Mouse (Mus musculus): ENCODE results near the gene Apoc3. TPM values are rescaled to one million over a fixed set of nuclear protein-coding genes. Genes with fewer than 3 reads are reported as not detected.

Gene Apoc3
- total and polyA plus RNA-seq, 2 experiments from 2014 or later, result not detected

DNA sequence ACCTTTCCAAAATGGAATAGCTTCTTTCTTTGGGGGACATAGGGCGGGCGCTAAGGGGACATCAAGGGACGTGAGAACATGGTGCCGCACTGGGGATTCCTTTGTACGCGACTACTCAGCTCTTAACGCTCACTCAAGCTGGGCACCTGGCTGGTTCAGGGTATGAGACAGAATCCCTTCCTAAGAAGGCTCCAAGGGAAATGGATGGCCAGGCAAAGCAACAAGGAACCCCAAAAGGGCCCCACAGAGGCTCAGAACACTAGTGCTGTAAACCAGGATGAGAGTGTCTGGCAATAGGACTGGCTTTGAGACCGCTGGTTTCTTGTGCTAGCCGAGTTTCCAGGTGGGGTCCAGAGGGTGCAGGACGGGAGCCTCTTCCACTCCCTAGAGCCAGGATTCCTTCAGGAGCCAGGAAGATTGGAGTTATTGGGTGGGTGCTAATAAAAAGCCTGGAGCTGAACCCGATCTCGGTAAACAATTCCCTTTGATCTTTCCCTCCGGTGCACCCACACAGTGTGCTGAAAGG, 4.9 kb downstream of the Apoc3 start:
- Histone ChIP-seq H3K4me2 (ENCODE audit: low read depth, low read length) (peak overlapping the region; percentile 74), H3K9me3 (replicated peaks; ENCODE audit: control insufficient read depth, low read length) (no peaks in the 10 kb centered on the region), H3K36me3 (replicated peaks; ENCODE audit: control insufficient read depth, insufficient read depth, low read length) (no peaks in the 10 kb centered on the region), H3K4me1 (ENCODE audit: control insufficient read depth, insufficient read depth) (peaks cover 8% of the 10 kb centered on the region), H3K9ac (replicated peaks; ENCODE audit: low read depth, low read length) (no peak overlapping the region; the same call in 1 of the 2 replicates), H3K27me3 (ENCODE audit: control insufficient read depth, insufficient read depth, low read length) (peaks cover 14% of the 10 kb centered on the region; the same call in 1 of the 2 replicates), H3K27ac (ENCODE audit: low read depth) (no peak overlapping the region), H3K4me3 (ENCODE audit: low read depth, low read length) (peak overlapping the region; percentile 38)
- TF ChIP-seq CTCF (IDR thresholded peaks at IDR 0.05; ENCODE audit: low read depth) (no peak), EP300 (IDR thresholded peaks at IDR 0.05; ENCODE audit: low read depth) (no peak)
- no peak for ATAC-seq (ENCODE audit: insufficient read depth, low read depth)
- no peak for DNase-seq (ENCODE audit: low spot score)
- WGBS, result 26% methylated on average over 13 of the region's 13 CpGs

DNA sequence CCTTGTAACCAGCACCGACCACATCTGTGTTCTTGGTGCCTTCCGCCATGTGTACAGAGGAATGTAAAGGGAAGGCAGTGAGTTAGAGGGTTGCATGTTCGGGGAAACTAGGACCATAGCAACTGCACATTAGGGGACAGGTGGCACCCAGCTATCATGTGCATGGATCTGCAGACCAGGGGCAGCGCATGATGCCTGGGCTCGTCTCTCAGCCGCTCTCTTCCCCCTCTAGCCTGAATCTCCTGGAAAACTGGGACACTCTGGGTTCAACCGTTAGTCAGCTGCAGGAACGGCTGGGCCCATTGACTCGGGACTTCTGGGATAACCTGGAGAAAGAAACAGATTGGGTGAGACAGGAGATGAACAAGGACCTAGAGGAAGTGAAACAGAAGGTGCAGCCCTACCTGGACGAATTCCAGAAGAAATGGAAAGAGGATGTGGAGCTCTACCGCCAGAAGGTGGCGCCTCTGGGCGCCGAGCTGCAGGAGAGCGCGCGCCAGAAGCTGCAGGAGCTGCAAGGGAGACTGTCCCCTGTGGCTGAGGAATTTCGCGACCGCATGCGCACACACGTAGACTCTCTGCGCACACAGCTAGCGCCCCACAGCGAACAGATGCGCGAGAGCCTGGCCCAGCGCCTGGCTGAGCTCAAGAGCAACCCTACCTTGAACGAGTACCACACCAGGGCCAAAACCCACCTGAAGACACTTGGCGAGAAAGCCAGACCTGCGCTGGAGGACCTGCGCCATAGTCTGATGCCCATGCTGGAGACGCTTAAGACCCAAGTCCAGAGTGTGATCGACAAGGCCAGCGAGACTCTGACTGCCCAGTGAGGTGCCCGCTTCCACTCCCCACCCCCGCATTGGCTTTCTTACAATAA, 5.6 kb downstream of the Apoc3 start:
- Histone ChIP-seq H3K27me3 (ENCODE audit: control insufficient read depth, insufficient read depth, low read length) (peaks cover 14% of the 10 kb centered on the region; the same call in 1 of the 2 replicates), H3K36me3 (replicated peaks; ENCODE audit: control insufficient read depth, insufficient read depth, low read length) (no peaks in the 10 kb centered on the region), H3K9me3 (replicated peaks; ENCODE audit: control insufficient read depth, low read length) (no peaks in the 10 kb centered on the region), H3K9ac (replicated peaks; ENCODE audit: low read depth, low read length) (no peak overlapping the region; the same call in 1 of the 2 replicates), H3K4me2 (ENCODE audit: low read depth, low read length) (peak overlapping the region; percentile 74), H3K4me3 (ENCODE audit: low read depth, low read length) (peak overlapping the region; percentile 38), H3K27ac (ENCODE audit: low read depth) (no peak overlapping the region), H3K4me1 (ENCODE audit: control insufficient read depth, insufficient read depth) (peaks cover 8% of the 10 kb centered on the region)
- DNase-seq (ENCODE audit: low spot score), result peak; percentile 93
- WGBS, result 14% methylated on average over 37 of the region's 37 CpGs
- TF ChIP-seq EP300 (IDR thresholded peaks at IDR 0.05; ENCODE audit: low read depth) (no peak), CTCF (IDR thresholded peaks at IDR 0.05; ENCODE audit: low read depth) (peak; percentile 85)
- peak; percentile 95 for ATAC-seq (ENCODE audit: insufficient read depth, low read depth)

DNA sequence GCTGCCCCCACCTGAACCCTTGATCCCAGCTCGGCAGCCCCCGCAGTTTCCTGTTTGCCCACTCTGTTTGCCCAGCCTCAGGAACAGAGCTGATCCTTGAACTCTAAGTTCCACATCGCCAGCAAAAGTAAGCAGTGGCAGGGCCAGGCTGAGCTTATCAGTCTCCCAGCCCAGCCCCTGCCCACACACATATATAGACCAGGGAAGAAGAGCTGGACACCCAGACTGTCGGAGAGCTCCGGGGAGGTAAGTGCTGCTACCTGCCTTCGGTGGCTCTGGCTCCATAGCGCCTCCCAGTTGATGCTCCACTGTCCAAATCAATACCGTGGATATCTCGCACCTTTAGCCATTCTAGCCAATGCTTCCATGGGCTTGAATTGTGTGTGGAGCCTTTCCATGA, 6.9 kb downstream of the Apoc3 start, which contains the start of gene Apoa1:
Apoa1 (plus strand) TSS at position 90 of the 400 bp plus-strand sequence.
- 0 out of 2 replicates have a peak, but pooled peaks cover under 1% of the 10 kb centered on the region for H3K36me3 ChIP-seq (replicated peaks; ENCODE audit: control insufficient read depth, insufficient read depth, low read length)
- H3K9me3 ChIP-seq (replicated peaks; ENCODE audit: control insufficient read depth, low read length), result no peaks in the 10 kb centered on the region
- no peak within 1 kb of the TSS for H3K27ac ChIP-seq (ENCODE audit: low read depth)
- ATAC-seq (ENCODE audit: insufficient read depth, low read depth), result no peak
- 50% methylated on average over 9 of the region's 9 CpGs for WGBS
- H3K4me2 ChIP-seq (ENCODE audit: low read depth, low read length), result no peak within 1 kb of the TSS
- H3K4me1 ChIP-seq (ENCODE audit: control insufficient read depth, insufficient read depth), result peaks cover 8% of the 10 kb centered on the region
- no peak for TF ChIP-seq EP300 (IDR thresholded peaks at IDR 0.05; ENCODE audit: low read depth)
- TF ChIP-seq CTCF (IDR thresholded peaks at IDR 0.05; ENCODE audit: low read depth), result no peak
- no peak for DNase-seq (ENCODE audit: low spot score)
- H3K4me3 ChIP-seq (ENCODE audit: low read depth, low read length), result no peak within 1 kb of the TSS
- H3K27me3 ChIP-seq (ENCODE audit: control insufficient read depth, insufficient read depth, low read length), result peaks cover 14% of the 10 kb centered on the region; the same call in 1 of the 2 replicates
- no peak within 1 kb of the TSS for H3K9ac ChIP-seq (replicated peaks; ENCODE audit: low read depth, low read length)

DNA sequence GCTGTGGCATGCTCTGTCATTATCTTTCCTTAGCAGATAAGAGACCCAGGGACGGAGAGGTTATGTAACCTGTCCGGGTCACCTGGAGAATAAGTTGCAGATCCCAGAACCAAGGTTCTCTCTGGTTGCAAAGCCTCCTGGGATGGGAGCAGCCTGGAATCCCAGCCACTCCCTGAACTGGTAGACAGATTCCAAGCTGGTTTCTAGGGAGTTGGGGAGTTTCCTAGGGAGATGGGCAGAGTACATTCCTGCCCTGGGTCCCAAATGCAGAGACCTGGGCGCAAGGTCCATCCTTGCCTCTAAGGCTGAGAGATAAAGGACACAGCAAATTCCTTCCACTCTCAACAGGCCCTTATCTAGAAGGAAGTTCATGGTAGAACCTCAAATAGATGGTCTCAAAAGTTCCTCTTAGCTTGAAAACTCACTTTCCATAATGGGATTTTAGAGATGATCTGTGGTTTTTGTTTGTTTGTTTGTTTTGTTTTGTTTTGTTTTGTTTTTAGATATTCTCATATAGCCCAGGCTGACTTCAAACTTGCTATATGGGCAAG, 8.3 kb downstream of the Apoc3 start:
- Histone ChIP-seq H3K4me2 (ENCODE audit: low read depth, low read length) (no peak overlapping the region), H3K4me3 (ENCODE audit: low read depth, low read length) (no peak overlapping the region), H3K36me3 (replicated peaks; ENCODE audit: control insufficient read depth, insufficient read depth, low read length) (peaks cover 14% of the 10 kb centered on the region), H3K27ac (ENCODE audit: low read depth) (no peak overlapping the region), H3K27me3 (ENCODE audit: control insufficient read depth, insufficient read depth, low read length) (peaks cover 14% of the 10 kb centered on the region; the same call in 1 of the 2 replicates), H3K9ac (replicated peaks; ENCODE audit: low read depth, low read length) (no peak overlapping the region), H3K9me3 (replicated peaks; ENCODE audit: control insufficient read depth, low read length) (no peaks in the 10 kb centered on the region), H3K4me1 (ENCODE audit: control insufficient read depth, insufficient read depth) (peaks cover 8% of the 10 kb centered on the region)
- ATAC-seq (ENCODE audit: insufficient read depth, low read depth) (no peak), DNase-seq (ENCODE audit: low spot score) (no peak)
- 51% methylated on average over 3 of the region's 3 CpGs for WGBS
- no peak for TF ChIP-seq CTCF (IDR thresholded peaks at IDR 0.05; ENCODE audit: low read depth)
- TF ChIP-seq EP300 (IDR thresholded peaks at IDR 0.05; ENCODE audit: low read depth), result no peak

DNA sequence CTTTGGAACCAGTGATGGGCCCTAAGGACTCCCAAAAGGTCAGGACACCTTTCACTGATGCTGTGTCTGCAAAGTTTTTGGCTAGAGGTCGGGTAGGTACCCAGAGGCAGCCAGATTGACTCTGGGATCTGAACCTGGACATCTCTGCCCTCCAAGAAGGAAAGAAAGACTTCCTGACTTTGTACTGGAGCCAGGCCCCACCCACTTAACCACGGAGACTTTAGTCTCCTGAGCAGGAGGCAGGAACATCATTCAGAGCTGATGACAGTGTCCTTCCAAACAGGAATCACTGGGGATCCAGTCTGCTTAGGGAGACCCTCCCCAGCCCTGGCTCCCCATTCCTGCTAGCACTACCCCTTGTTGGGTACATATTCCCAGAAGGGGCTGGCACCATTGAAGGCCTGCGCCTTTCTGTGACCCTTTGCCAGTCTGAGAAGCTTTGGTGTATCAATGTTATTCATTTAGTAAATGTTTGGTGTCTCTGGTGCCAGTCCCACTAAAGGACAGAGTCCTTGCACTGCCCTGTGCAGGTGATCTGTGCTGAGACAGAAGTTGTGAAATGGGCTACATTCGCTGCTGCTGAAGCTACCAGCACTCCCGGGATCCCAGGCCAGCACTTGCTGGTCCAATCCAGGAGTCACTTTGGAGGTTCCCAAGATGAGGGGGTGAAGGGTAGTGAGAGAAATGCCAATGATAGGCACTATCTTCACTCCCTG, 10.3 kb downstream of the Apoc3 start:
- 59% methylated on average over 5 of the region's 5 CpGs for WGBS
- no peak for ATAC-seq (ENCODE audit: insufficient read depth, low read depth)
- Histone ChIP-seq H3K4me2 (ENCODE audit: low read depth, low read length) (no peak overlapping the region), H3K9ac (replicated peaks; ENCODE audit: low read depth, low read length) (no peak overlapping the region), H3K9me3 (replicated peaks; ENCODE audit: control insufficient read depth, low read length) (no peaks in the 10 kb centered on the region), H3K36me3 (replicated peaks; ENCODE audit: control insufficient read depth, insufficient read depth, low read length) (peaks cover 34% of the 10 kb centered on the region), H3K4me1 (ENCODE audit: control insufficient read depth, insufficient read depth) (peaks cover 1% of the 10 kb centered on the region), H3K27me3 (ENCODE audit: control insufficient read depth, insufficient read depth, low read length) (no peaks in the 10 kb centered on the region), H3K4me3 (ENCODE audit: low read depth, low read length) (no peak overlapping the region), H3K27ac (ENCODE audit: low read depth) (no peak overlapping the region)
- TF ChIP-seq EP300 (IDR thresholded peaks at IDR 0.05; ENCODE audit: low read depth) (no peak), CTCF (IDR thresholded peaks at IDR 0.05; ENCODE audit: low read depth) (no peak)
- no peak for DNase-seq (ENCODE audit: low spot score)

Measured in heart, postnatal 0 days (tissue).